Mouse (Mus musculus) kidney, adult 2 months (tissue): ENCODE measurements around the gene Ildr1.

ENCODE experiments used
- CTCF ChIP-seq: fragments of 200-500 bp; conservative IDR thresholded peaks from 2 replicates; pipeline ENCODE4 v1.5.1; 2011; ENCODE audit warnings: low read depth, mild to moderate bottlenecking, control low read depth, low read length, moderate library complexity, mixed read lengths; ENCODE audit not compliant: insufficient read depth, insufficient read length
- POLR2A ChIP-seq: fragments of 200-500 bp; IDR thresholded peaks from one replicate; pipeline ENCODE4 v1.6.1; 2011; ENCODE audit warnings: low read depth, low read length, control low read depth

GRCm38 (mm10) chr16:36739404-36739930, 45.7 kb downstream of the Ildr1 start:
- TF ChIP-seq POLR2A, result no peak
- TF ChIP-seq CTCF, result no peak
